Mouse (Mus musculus) heart, postnatal 0 days (tissue): ENCODE measurements at regions not wholly inside any gene's neighbourhood (a gene's known extent, or its start where the extent isn't known, plus 50 kb on each side); places are given as distances from the start of the nearest gene placed in this dataset.

Experiments
- CTCF ChIP-seq: IDR thresholded peaks from 2 replicates; pipeline ENCODE4 v1.5.1; 2016; ENCODE audit warnings: antibody characterized with exemption, control low read depth, low read depth
- EP300 ChIP-seq: IDR thresholded peaks from 2 replicates; pipeline ENCODE4 v1.6.1; 2016; ENCODE audit warnings: antibody characterized with exemption, low read depth

DNA sequence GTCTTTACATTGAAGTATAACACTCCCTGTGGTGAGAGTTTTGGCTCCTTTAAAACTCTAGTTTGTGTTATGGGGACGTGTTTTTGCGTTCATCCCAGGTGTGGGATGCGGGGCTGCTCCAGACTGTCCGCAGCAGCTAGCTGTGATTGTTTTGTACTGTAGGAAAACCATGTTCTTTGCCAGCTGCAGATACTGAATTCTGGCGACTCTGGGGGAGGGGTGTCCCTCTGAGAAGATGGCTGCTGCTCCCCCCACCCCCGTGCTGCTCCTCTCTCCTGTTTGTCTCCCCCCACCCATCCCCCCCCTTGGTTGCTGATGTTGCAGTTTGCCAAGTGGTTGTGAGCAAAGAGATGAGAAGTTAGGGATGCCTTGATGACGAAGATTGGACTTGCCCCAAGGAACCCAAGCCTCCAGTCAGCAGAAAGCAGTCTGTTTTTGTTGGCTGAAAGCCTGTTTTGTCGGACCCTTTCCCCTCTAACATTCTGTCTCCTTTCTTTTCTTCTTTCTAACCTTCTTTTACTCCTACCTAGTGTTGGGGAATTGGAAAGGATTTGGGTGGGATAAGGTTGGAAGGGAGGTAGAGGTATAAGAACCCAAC, 107.4 kb upstream of the Zfp507 start:
- TF ChIP-seq CTCF, result no peak
- TF ChIP-seq EP300, result no peak
